Mouse (Mus musculus) layer of hippocampus, postnatal 14 days (tissue): Measurements from ENCODE around the gene Fiz1. TPM values are rescaled to one million over a fixed set of nuclear protein-coding genes. Genes with fewer than 3 reads are reported as not detected.
"Not testable (repeated sequence)": the region's sequence is repeated elsewhere in the genome, so short reads cannot be mapped to it uniquely, and the experiment has no call there.

Source experiments
- DNase-seq, 2 experiments: peaks; one replicate each; pipeline ENCODE4 v3.0.0; 2021 to 2022; ENCODE audit warnings: low spot score in 2 of 2, mixed read lengths in 1 of 2
- total RNA-seq, 2 experiments: library from RNA; stranded (reverse); gene quantifications; 2 replicates each; pipeline ENCODE4 v1.2.3; 2021

Gene Fiz1
- total RNA-seq, 2 experiments from 2014 or later: 21.4 to 27.7 TPM

GRCm38 (mm10) chr7:5008229-5008628 is 6.3 kb downstream of the Fiz1 start:
- no peak for DNase-seq

DNA sequence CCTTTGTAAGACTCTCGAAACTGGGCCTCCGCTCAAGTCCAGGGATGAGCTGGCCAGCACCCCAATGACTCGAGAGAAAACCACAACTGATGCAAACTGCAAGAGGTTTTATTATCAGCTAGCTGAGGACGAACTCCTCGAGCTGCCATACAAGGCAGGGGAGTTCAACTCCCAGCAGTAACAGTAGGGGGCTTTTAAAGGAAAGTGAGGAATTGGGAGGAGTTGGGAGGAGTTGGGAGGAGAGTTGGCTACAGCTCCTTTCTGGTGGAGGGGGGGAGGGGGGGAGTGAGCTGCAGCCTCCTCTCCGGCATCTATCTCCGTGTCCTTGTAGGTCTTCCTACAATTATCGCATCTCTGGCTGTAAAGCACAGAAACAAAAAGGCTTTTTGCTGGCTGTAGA is 11.6 kb downstream of the Fiz1 start:
- DNase-seq: not testable (repeated sequence)

DNA sequence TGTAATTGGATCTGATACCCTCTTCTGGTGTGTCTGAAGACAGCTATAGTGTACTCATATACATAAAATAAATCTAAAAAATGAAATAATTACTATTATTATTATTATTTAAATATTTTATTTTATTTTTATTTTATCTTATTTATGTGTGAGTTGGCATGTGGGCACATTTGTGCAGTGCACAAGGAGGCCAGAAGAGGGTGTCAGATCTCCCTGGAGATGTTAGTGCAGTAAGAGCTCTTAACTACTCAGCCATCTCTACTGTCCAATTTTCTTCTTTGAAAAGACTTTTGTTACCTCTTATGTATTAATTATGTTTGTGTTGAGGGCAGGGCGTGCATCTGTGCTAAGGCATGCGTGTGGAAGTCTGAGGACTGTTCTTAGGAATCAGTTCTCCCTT is 14.6 kb downstream of the Fiz1 start:
- no peak for DNase-seq

GRCm38 (mm10) chr7:4996934-4997333 is 17.6 kb downstream of the Fiz1 start:
- DNase-seq: no peak

GRCm38 (mm10) chr7:4996003-4996895 is 18.2 kb downstream of the Fiz1 start, which contains the start of gene Zfp579:
Zfp579 (minus strand) TSS chr7:4996158.
- peak; percentile 95 to 96 for DNase-seq

GRCm38 (mm10) chr7:4995268-4996002 is 19.1 kb downstream of the Fiz1 start:
- no peak for DNase-seq

DNA sequence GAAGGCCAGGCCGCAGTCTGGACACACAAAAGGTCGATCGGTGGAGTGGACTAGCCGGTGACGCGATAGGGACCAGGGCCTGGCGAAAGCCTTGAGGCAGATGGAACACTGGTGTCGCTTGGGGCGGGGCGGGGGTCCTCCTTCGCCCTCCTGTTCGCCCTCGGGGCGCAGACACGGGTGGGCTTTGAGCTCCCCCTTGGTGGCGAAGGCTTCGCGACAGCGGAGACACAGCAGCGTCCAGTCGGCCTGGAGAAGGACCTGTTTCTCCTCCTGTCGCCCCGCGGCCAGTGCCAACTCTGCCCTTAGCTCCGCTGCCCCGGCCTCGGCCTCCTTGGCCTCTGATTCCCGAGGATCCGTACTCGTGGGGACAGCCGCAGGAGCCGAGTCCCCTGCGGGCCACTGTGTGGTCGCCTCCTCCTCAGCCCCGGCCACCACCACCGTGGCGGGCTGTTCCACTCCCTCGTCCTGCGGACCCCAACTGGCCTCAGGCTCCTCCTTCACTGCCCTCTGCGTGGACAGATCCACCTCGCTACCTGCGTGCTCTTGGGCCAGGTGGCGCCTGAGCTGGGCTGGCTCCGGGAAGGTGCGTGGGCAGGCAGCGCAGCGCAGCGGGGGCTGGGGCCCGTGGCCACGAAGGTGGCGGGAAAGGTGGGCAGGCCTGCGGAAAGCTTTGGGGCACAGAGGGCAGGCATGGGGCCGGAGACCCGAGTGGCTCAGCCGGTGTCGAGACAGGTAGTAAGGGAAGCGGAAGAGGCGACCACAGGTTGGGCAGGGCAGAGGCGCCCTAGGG is 20.3 kb downstream of the Fiz1 start:
- DNase-seq: no peak

DNA sequence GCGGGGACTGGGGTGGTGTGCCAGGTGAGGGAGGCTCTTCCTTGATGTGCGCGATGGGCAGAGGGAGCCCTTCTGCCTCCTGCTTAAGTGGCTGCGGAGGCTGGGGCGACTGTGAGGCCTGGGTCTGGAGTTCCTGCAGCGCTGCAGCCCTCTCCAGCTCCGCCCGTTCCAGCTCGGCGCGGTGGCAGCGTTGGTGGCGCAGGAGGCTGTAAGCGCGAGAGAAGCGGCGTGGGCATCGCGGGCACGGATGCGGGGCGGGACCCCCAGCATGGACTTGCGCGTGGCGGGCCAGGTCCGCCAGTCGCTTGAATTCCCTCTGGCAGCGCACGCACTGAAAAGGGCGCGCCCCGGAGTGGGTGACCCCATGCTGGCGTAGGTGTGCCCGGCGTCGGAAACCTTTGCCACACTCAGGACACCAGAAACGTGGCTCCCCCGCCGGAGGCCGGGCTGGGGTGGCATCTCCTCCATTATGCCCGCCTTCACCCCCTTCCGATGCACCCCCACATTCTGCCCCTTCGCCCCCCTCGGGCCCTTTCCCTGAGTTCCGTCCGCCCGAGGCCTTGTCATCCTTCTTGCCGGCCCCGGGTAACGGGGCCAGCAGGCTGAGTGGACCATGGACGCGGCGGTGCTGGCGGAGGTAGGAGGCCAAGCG is 21.0 kb downstream of the Fiz1 start:
- no peak for DNase-seq

DNA sequence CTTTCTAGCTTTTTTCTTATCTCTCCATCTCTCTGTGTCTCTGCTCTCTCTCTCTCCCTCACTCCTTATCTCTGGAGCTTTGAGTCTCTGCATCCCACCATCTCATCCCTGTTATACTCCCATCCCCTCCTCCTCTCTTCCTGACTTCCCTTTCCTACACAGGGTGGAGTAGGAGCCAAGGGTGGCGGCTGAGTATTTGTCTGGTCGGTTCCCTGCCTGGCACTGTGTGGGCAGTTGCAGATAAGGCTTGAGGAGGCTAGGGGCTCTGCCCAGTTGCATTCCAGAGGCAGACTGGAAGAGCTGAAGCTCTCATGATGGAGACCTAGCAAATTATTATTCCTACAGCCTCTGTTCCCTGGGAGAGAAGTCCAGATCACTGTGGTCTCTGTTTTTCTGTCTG is 26.2 kb downstream of the Fiz1 start:
- DNase-seq: no peak

DNA sequence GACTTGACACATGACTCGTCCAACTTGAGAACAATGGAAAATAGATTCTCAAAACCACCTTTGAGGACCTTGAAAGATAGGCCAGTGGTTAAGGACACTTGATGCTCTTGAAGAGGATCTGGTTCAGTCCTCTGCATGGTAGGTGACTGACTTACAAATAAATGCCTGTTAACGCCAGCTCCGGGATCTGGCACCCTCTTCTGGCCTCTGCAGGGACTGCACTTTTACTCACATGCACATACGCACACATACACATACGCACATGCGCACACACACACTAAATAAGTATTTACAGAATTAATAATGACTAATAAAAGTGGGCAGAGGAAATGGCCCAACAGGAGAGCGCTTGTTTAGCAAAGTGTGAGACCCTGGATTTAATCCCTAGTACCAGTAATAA is 37.7 kb downstream of the Fiz1 start:
- DNase-seq: no peak

DNA sequence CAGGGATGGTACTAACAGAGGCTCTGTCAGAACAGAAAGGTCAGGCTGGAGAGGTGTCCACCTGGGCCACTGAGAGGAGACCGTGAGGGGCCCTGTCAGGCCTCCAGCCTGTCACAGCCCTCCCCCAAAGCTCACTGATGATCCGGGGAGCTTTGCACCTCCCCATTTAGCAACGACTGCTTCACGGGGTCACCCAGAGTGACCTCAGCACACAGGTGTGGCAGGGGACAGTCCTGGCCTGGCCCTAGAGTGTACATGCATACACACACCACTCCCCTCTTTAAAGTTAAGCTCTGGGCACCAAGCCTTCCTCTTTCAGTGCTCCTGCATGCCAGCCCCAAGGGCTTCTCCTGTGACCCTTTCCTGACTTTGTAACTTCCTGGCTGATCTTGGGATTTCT is 39.0 kb downstream of the Fiz1 start:
- no peak for DNase-seq

- DNase-seq: no peak
Measured at GRCm38 (mm10) chr7:4972321-4973047, 42.0 kb downstream of the Fiz1 start.

DNA sequence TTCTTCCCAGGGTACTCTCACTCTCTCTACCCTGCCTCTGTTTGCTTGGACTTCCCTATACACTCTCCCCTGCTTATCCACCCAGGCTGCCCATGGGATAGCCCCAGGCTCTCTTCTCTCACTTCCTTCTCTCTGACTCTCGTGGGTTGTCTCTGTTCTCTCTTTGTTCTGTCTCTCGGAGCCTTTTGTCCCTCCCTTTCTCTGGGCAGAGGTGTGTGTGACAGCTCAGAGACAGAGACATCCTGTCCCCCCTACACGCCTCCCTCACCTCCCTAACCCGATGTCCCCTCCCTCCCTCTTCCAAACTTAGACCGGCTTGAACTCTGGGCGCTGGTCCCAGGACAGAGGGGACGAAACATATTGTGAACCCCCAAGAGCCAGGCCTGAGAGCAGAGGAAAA is 42.8 kb downstream of the Fiz1 start:
- DNase-seq: no peak

DNA sequence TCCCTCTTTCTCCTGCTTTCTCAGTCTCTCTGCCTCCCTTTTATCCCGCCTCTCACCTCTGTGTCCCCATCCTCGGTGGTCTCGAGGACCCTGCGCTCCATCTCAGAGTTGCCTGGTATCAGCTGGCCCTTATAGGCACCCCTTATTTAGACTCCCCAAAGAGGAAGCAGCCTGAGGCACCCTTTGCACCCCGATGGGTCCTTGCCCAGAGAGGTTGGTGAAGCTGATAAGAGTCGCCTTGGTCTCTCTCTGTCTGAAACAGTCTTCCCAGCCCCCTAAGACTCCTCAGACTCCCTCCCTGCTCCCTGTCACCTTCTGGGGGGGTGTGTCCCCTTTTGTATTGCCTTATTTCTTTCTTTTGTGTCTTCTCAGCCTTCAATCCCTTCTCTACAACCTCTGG is 43.4 kb downstream of the Fiz1 start, which contains the start of gene Sbk3:
Gene Sbk3, minus strand, starts transcription at position 101 of the 400 bp plus-strand sequence.
- no peak for DNase-seq

DNA sequence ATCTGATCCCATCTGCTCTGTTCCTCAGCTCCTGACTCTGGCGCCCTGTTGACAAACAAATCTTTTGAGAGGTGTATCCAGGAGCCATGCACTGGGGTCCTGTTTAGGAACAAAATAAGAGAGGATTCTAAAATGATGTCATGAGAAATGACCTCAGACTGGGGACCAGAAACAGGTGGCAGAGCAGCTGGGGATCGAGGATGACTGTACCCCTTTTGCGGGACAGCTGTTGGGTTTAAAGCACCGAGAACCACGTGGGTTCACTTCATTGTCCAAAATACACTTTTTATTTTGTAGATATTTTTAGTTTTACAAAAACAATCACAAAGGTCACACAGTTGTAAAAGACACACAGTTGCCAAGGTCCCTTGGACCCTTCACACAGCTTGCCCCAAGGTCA is 49.5 kb downstream of the Fiz1 start:
- no peak for DNase-seq

DNA sequence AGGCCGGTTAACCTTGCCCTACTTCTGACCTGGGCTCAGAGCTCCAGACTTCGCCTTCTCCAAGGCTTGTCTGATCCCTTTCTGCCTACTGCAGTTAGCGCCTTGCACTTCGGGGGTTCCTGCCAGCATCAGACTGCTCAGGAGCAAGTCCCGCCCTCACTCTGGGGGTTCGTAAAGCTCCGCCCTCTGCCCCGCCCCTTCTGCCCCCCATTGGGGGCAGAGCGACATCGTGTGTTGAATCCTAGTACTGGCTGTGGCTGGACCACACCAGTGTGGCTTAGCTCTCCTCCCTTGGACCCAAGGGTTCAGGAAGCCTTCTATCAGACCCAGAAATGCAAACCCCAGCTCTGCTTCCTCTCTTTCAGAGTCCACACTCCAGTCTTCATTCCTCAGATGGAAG is 50.2 kb downstream of the Fiz1 start, which contains the start of gene Sbk2:
Gene Sbk2, minus strand, starts transcription at position 135 of the 400 bp plus-strand sequence.
- peak; percentile 68 to 79 for DNase-seq

DNA sequence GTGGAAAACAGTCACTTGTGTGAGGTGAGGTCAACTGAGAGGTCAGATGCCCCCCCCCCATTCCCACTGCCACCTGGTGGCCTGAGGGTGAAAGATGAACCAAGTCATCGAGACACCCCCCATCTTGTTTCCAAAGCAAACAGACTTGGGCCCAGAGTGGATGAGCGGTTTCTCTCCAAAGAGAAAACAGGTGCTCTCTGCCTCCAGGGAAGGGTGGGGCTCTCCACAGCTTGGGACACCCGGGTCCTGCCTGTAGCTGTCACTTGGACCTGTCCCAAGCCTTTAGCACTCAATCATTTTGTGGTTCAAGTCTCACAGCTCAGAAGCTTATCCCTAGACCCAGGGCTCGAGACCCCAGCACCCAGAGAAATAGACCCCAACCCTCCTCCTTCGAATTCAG is 51.0 kb downstream of the Fiz1 start:
- DNase-seq: no peak

DNA sequence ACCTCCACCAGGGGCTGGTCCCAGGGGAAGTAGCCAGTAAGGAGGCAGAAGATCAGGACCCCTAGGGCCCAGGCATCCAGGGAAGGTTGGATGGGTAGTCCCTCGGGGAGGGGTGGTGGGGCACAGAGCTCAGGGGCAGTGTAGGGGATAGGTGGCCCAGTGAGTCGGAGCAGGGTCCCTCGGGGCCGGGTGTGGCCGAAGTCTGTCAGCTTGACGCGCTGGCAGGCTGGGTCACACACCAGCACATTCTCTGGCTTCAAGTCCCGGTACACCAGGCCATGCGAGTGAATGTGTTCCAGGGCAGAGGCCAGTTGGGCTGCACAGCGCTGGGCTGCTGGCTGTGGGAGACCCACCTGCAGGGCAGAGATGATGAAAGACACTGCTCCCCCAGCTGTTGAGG is 57.1 kb downstream of the Fiz1 start:
- DNase-seq: no peak
